Mouse (Mus musculus) hindbrain, embryonic 14.5 days (tissue): Measurements from ENCODE around the gene Nr2f6. TPM values are rescaled to one million over a fixed set of nuclear protein-coding genes. Genes with fewer than 3 reads are reported as not detected.

Experiments
- ATAC-seq: fragments of 200-750 bp; cut with Nextera tagmentation; 2 replicates; pipeline ENCODE4 v1.8.0; 2017; ENCODE audit warnings: moderate number of reproducible peaks, mild to moderate bottlenecking, moderate TSS enrichment, moderate library complexity; ENCODE audit not compliant: low FRiP score
- DNase-seq: peaks from one replicate; pipeline ENCODE4 v3.0.0-alpha.2; 2015; ENCODE audit warnings: low spot score
- H3K27ac ChIP-seq: fragments of 300-500 bp; sonication (generic); 2 replicates; pipeline ENCODE4 v1.5.1; 2014; ENCODE audit warnings: mild to moderate bottlenecking, moderate library complexity
- H3K27me3 ChIP-seq: fragments of 300-500 bp; sonication (generic); 2 replicates; pipeline ENCODE4 v1.6.1; 2014; ENCODE audit warnings: mild to moderate bottlenecking, low read length, mixed read lengths; ENCODE audit not compliant: control insufficient read depth, insufficient read depth
- H3K36me3 ChIP-seq: fragments of 300-500 bp; sonication (generic); replicated peaks from 2 replicates; pipeline ENCODE4 v1.6.1; 2014; ENCODE audit not compliant: control insufficient read depth, insufficient read depth
- H3K4me1 ChIP-seq: fragments of 300-500 bp; sonication (generic); replicated peaks from 2 replicates; pipeline ENCODE4 v1.6.1; 2014; ENCODE audit warnings: antibody characterized with exemption, low read length, mixed read lengths; ENCODE audit not compliant: control insufficient read depth, insufficient read depth
- H3K4me2 ChIP-seq: fragments of 300-500 bp; sonication (generic); replicated peaks from 2 replicates; pipeline ENCODE4 v1.6.1; 2014; ENCODE audit warnings: mild to moderate bottlenecking, moderate library complexity
- H3K4me3 ChIP-seq: fragments of 300-500 bp; sonication (generic); replicated peaks from 2 replicates; pipeline ENCODE4 v1.5.1; 2014; ENCODE audit warnings: mild to moderate bottlenecking, low read length
- H3K9ac ChIP-seq: fragments of 300-500 bp; sonication (generic); 2 replicates; pipeline ENCODE4 v1.6.1; 2014
- H3K9me3 ChIP-seq: fragments of 300-500 bp; sonication (generic); 2 replicates; pipeline ENCODE4 v1.6.1; 2016; ENCODE audit warnings: low read length; ENCODE audit not compliant: control insufficient read depth
- WGBS: fragments of 180-500 bp; shearing (Covaris S2); extraction: QIAGEN DNeasy Blood & Tissue Kit; methylation state at CpG from one replicate; pipeline ENCODE4 v1.1.7; 2014; 5-methylcytosine and 5-hydroxymethylcytosine counted together
- polyA plus RNA-seq: library from polyadenylated mRNA; unstranded; fragments of >200 nt; fragmentation: Nextera tagmentation; extraction: Ambion mirVana; gene quantifications from 2 replicates; pipeline ENCODE4 v1.2.1, GENCODE M21; 2014

Nr2f6 gene
- 35.9 and 37.5 TPM in 2 replicates for polyA plus RNA-seq

DNA sequence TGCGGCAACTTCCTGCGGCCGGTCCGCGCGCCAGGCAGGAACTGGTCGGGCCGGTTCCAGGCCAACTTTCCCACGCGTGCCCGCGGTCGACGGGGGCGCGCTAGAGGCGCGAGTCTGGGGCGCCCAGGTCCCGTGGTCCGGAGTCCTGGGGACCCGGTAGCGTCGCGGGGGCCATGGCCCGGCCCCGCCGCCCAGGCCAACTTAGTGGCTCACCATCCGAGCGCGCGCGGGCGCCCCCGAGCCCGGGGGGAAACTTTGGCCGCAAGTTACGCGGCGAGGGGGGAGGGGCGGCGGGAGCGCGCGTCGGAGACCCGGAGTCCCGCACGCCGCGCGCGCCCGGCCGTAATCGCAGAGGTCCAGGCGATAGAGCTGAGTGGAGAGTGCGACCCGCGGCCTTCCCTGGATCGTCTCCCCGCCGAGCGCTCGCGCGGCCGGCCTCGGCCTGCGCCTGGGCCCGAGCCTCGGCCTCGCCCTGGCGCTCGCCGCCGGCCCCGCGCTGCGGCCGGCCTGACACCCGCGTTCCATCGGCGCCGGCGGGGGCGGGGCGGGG is at the start of gene Nr2f6:
Nr2f6 (minus strand) TSS at position 540 of the 550 bp plus-strand sequence.
- Histone ChIP-seq H3K27me3 (no peaks in the 10 kb centered on the region), H3K4me3 (peak within 1 kb of the TSS; percentile 78), H3K4me1 (peaks cover 34% of the 10 kb centered on the region), H3K9me3 (no peaks in the 10 kb centered on the region), H3K4me2 (peak within 1 kb of the TSS; percentile 100), H3K36me3 (no peaks in the 10 kb centered on the region), H3K27ac (peak within 1 kb of the TSS; percentile 88), H3K9ac (peak within 1 kb of the TSS; percentile 83)
- WGBS: under 1% methylated on average over 30 of the region's 89 CpGs
- ATAC-seq: peak; percentile 62
- DNase-seq: peak; percentile 64

- Histone ChIP-seq H3K4me1 (no peaks in the 10 kb centered on the region), H3K4me2 (no peak overlapping the region), H3K9me3 (peaks cover 4% of the 10 kb centered on the region; the same call in 1 of the 2 replicates), H3K4me3 (no peak overlapping the region), H3K9ac (no peak overlapping the region), H3K27me3 (no peaks in the 10 kb centered on the region), H3K36me3 (no peaks in the 10 kb centered on the region), H3K27ac (no peak overlapping the region)
- ATAC-seq (no peak), DNase-seq (no peak)
Observed at GRCm38 (mm10) chr8:71422121-71422520, 40.4 kb upstream of the Nr2f6 start.

GRCm38 (mm10) chr8:71411535-71412273 is 29.9 kb upstream of the Nr2f6 start:
- Histone ChIP-seq H3K4me2 (no peak overlapping the region), H3K36me3 (no peaks in the 10 kb centered on the region), H3K9ac (no peak overlapping the region), H3K4me1 (0 out of 2 replicates have a peak, but pooled peaks cover 3% of the 10 kb centered on the region), H3K27ac (no peak overlapping the region), H3K9me3 (no peaks in the 10 kb centered on the region), H3K4me3 (no peak overlapping the region), H3K27me3 (no peaks in the 10 kb centered on the region)
- DNase-seq (no peak), ATAC-seq (no peak)
- WGBS: 46% methylated on average over 11 of the region's 11 CpGs

DNA sequence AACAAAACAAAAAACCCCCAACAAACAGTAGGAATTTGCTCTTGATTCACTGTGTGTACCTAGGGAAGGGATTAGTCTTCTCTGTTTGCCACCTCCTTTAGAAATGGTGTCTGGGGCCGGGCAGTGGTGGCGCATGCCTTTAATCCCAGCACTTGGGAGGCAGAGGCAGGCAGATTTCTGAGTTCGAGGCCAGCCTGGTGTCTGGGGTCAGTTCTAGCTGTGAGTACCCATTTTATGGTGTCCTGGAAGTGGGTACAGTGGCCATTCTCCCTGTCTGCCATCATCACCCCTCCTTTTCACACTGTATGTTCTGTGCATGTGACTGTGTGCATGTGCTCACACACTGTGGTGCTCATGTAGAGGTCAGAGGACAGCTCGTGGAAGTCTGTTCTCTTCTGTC is 26.5 kb upstream of the Nr2f6 start:
- WGBS: 96% methylated on average over 4 of the region's 4 CpGs
- Histone ChIP-seq H3K9ac (no peak overlapping the region), H3K36me3 (no peaks in the 10 kb centered on the region), H3K27ac (no peak overlapping the region), H3K4me2 (no peak overlapping the region), H3K27me3 (no peaks in the 10 kb centered on the region), H3K9me3 (no peaks in the 10 kb centered on the region), H3K4me1 (peaks cover 13% of the 10 kb centered on the region; the same call in 1 of the 2 replicates), H3K4me3 (no peak overlapping the region)
- ATAC-seq (no peak), DNase-seq (no peak)

DNA sequence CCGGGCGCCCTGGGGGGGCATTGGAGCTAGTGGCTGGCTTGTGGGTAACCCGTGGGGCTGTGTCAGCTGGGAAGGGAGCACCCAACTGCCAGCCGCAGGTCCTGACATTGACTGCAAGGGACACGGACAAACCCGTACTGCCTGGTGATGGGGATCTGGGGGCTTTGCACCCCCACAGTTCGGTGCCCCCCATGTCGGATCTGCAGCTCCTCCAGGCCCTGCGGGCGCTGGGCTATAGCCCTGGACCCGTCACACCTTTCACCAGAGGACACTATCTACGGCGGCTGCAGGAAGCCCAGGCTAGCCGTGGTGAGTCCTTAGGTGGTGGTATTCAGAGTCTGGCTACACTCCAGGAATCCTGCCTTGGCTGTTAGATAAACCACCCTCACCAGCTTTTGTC is 25.7 kb upstream of the Nr2f6 start:
- ATAC-seq: no peak
- no peaks in the 10 kb centered on the region for H3K36me3 ChIP-seq
- H3K27me3 ChIP-seq: no peaks in the 10 kb centered on the region
- no peak overlapping the region for H3K27ac ChIP-seq
- no peak overlapping the region for H3K4me2 ChIP-seq
- no peak for DNase-seq
- no peak overlapping the region for H3K4me3 ChIP-seq
- H3K9ac ChIP-seq: no peak overlapping the region
- peaks cover 13% of the 10 kb centered on the region; the same call in 1 of the 2 replicates for H3K4me1 ChIP-seq
- no peaks in the 10 kb centered on the region for H3K9me3 ChIP-seq
- 93% methylated on average over 14 of the region's 14 CpGs for WGBS

DNA sequence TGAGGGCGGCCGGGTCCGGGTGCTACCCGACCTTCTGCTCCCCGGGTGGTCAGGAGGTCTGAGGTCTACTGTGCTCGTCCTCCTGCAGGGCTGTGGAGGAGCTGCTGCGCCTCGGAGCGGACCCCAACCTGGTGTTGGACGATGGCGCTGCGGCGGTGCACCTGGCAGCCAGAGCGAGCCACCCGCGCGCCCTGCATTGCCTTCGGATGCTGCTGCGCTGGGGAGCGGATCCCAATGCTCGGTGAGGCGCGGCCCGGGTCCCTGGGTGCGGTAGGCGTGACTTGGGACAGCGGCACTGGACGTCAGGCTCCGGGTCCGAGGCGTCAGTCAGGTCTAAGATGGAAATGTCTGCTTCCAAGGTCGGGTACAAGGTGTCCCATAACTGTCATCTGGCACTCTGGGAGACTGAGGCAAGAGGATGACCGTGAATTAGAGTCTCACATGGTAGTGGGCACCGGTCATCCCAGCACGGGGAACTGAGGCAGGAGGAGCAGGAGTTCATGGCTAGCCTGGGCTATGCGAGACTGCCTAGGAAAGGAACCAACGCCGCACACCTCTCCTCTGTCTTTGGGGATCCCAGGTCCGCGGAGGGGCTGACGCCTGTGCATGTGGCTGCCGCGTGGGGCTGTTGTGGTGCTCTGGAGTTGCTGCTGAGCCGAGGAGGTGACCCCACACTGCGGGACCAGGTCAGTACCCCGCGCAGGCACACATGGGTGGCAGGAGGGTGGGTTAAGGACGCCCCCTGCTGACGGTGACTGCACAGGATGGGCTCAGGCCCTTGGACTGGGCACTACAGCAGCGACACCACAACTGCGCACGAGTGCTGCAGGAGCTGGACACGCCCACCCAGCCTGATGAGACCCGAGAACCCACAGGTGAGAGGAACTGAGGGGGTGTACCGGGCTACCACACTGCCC is 24.6 kb upstream of the Nr2f6 start:
- H3K27ac ChIP-seq: no peak overlapping the region
- H3K9me3 ChIP-seq: no peaks in the 10 kb centered on the region
- peak overlapping the region; percentile 65 for H3K4me2 ChIP-seq
- no peaks in the 10 kb centered on the region for H3K27me3 ChIP-seq
- no peaks in the 10 kb centered on the region for H3K36me3 ChIP-seq
- peak; percentile 52 for ATAC-seq
- peak overlapping the region; percentile 33 for H3K4me3 ChIP-seq
- peaks cover 13% of the 10 kb centered on the region; the same call in 1 of the 2 replicates for H3K4me1 ChIP-seq
- H3K9ac ChIP-seq: peak overlapping the region; percentile 43; the same call in 1 of the 2 replicates
- WGBS: 1% methylated on average over 55 of the region's 55 CpGs
- DNase-seq: no peak

- Histone ChIP-seq H3K4me1 (peaks cover 13% of the 10 kb centered on the region; the same call in 1 of the 2 replicates), H3K27me3 (no peaks in the 10 kb centered on the region), H3K9me3 (no peaks in the 10 kb centered on the region), H3K36me3 (no peaks in the 10 kb centered on the region), H3K9ac (peak within 1 kb of the TSS; percentile 43), H3K4me2 (peak within 1 kb of the TSS; percentile 65), H3K4me3 (peak within 1 kb of the TSS; percentile 33), H3K27ac (no peak within 1 kb of the TSS)
- ATAC-seq (peak; percentile 89), DNase-seq (peak; percentile 95)
- WGBS: 17% methylated on average over 33 of the region's 33 CpGs
Observed at GRCm38 (mm10) chr8:71405401-71406098, 23.8 kb upstream of the Nr2f6 start, which contains the start of gene Ankle1. Gene Ankle1, plus strand, starts transcription at chr8:71406010.

DNA sequence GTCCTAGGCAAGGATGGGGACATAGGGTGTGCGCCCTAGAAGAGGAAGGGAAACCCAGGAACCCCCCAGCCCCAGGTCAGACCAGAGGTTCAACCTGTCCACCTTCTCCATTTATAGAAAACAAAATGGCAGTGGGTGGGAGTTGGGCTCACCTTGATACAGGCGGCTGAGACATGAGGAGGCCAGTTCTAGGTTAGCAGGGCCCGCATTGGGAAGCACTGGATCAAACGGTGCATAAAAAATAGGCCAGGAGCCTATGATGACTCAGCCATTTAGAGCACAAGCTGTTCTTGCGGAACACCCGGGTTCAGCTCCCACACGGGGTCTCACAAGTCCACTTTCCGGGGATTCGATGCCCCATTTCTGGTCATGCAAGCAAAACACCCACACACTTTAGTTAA is 23.2 kb upstream of the Nr2f6 start:
- peaks cover 13% of the 10 kb centered on the region; the same call in 1 of the 2 replicates for H3K4me1 ChIP-seq
- H3K4me2 ChIP-seq: no peak overlapping the region; the same call in 1 of the 2 replicates
- no peaks in the 10 kb centered on the region for H3K27me3 ChIP-seq
- ATAC-seq: no peak
- H3K9me3 ChIP-seq: no peaks in the 10 kb centered on the region
- no peak overlapping the region for H3K9ac ChIP-seq
- no peak overlapping the region for H3K27ac ChIP-seq
- no peaks in the 10 kb centered on the region for H3K36me3 ChIP-seq
- 89% methylated on average over 9 of the region's 9 CpGs for WGBS
- DNase-seq: no peak
- H3K4me3 ChIP-seq: no peak overlapping the region
